Mouse (Mus musculus) inflammation-experienced regulatory T-cells, adult 6 months (primary cell): ENCODE data around the gene Bfsp2. TPM values are rescaled to one million over a fixed set of nuclear protein-coding genes. Genes with fewer than 3 reads are reported as not detected.

Source experiments
- ATAC-seq: one replicate; pipeline ENCODE4 v1.8.0; 2017
- polyA plus RNA-seq, 3 experiments: library from polyadenylated mRNA; unstranded; fragments of 100-300 nt; shearing (Covaris generic); gene quantifications; one replicate each; pipeline ENCODE4 v1.2.1; 2017

Bfsp2 gene
- under 1 TPM in 1 of 3 experiments, not detected in 2; 0.88 TPM for polyA plus RNA-seq

DNA sequence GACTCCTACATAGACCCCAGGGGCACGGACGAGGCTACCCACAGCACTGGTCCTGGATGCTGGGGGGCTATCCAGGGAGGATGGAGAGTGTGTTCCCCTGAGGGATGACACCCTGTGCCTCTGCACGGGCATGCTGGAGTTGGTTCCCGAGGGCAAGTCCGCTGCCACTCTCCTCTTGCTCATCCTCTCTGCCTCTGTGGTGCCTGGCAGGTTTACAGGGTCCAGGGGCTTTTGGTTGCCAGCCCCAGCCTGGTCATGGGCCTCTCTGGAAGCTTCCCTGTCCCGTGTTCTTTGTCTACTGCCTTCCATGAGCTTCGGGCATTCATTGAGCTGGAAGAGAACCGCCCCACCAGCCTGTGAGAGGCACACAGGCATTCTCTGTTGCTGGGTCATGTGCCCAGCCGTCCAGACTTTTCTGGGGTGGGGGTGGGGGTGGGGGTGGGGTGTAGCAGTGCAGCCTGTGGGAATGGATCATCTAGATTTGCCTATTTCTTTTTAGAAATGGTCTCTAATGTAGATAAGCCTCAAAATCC lies at the start of gene Bfsp2:
Gene Bfsp2, minus strand, starts transcription at position 377 of the 533 bp plus-strand sequence.
- no peak for ATAC-seq

DNA sequence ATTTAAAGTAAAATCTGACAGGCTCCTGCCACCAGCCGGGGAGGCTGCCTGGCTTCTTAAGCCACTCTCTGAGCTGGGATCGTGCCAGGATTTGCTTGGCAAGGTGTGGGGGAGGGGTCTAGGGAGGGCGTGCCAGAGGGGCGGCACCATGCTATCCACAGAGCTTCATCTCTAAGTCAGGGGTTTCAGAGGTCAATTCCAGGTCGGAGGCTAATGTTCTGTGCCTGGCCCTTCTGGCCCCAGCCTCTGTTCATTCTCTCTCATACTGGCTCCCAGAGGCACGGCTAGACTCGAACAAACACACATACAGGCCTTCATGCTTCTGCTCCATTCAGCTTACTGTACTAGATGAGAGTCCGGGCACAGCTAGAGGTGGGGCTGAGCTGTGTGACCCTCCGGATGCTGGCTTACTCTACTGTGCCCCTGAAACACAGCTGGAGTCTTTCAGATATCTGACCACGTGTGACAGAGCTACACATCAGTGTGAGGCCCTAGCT lies 44.9 kb upstream of the Bfsp2 start:
- no peak for ATAC-seq

DNA sequence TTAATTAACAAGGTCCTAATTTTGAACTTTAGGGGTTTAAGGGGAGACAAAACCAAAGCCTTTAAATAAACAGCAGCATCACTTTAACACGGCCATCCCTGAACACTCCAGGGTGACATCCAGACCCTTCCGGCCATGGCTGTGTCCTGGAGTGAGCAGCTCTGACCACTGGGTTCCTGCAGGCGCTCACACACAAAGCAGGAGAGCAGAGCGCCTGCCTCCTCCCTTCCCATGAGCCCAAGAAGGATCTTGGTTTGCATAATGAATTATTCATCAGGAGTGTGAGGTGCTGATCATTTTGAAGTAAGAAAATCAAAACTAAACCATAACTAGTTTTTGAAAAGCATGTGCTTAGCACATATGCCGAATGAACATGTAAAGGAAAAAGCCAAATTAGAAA lies 44.4 kb upstream of the Bfsp2 start:
- ATAC-seq: no peak

DNA sequence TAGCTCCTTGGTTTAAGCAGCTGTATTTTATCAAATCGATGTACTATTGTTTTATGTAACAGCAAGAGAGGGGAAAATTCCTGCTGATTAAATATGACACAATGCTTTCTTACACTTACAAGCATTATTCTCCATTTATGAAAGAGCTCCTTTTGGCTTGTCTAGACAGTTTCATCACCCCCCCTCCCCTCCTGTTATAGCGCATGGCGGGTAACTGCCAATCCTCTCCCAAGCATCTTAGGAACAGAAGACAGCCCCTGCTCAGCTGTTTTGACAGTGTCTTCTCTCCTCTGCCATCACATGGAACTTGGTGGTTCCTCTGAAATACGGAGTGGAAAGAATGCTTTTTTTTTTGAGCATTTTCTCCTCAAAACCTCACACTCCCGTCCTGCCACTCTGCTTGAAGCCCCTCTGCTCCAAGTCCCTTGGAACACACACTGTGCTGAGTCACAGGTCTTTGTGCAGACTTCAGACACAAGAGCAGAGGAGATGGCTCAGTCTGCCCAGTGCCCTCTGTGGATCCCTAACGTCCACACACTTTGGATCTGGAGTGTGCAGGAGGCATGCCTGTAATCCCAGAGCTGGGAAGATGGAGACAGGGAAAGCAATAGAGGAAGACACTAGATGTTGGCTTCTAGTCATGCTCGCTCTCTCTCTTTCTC lies 43.7 kb upstream of the Bfsp2 start:
- ATAC-seq: no peak

DNA sequence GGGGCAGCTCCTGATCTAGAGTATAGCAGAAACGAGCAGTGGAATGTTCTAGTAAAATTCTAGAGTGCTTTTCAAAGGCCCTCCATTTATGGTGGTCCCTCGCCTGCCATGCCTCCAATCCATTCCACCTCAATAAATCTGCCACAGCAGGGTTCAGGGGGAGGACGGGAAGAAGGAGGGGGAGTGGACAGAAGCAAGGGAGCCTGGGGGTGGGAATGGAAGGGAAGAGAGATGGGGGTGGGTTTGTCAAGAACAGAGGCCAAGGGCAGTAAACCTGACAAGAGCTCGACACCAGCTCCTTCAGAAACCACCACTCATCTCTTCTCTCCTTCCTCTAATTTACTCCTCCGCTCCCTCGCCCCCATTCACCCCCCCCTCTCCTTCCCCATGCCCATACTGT lies 42.8 kb upstream of the Bfsp2 start:
- no peak for ATAC-seq

DNA sequence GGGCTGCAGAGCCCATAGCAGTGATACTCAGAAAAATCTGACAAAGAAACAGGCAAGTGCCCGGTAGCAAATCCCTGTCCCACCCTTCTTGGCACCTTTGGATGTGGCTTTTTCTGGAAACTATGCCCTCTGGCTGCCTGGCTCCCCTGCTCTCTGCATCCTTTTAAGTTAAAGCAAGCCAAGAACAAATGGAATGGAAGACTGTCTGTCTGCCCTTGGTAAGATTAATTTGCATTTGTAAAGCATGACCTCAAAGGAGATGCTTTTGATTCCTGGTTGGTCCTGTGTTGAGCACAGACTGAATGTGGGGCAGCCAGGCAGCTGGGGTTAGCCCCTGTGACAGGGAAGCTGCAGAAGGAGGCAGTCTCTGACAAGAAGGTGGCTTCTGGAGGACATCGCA lies 33.7 kb upstream of the Bfsp2 start:
- no peak for ATAC-seq

DNA sequence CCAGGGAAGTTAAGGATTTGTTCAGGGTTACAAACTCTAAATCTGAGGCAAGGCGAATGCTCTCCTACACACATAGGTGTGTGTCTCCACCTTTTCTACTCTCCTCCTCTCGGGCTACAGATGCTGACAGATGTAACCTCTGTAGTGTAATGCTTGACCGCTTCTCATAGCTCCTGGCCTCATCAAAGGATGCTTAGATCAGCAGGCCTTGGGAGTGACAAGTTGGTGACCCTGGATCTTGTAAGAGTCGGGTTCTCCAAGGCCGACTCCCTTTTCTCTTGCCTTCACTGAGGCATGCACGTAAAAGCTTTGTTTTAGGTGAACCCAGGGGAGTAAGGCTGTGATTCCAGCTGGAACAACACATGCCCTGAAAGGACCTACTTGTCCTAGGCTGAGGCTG lies 32.0 kb upstream of the Bfsp2 start:
- no peak for ATAC-seq

DNA sequence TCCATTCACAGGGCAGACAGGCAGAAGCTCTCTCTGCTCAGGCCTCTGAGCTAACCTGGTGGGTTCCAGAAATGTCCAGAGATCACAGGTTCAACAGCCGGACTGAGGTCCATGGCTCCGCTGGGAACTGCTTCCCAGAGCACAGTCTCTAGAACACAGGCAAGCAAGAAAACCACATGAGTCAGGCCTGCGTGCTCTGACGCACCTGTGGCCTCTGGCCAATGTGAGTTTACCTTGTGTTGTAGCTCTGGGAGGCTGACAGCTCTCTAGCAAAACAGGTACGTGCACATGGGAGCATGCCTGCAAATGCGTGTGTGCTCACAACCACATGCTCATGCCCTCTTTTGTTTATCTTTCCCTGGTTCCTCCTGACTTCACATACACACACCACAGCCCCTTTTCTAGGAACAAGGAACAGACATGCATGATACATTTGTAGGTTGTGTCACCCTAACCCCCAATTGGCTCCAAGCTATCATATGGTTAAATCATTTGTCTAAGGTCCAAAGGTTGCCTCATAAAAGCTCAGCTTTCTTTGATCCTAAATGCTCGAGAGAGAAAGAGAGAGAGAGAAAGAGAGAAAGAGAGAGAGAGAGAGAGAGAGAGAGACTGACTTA lies 26.9 kb upstream of the Bfsp2 start:
- no peak for ATAC-seq

DNA sequence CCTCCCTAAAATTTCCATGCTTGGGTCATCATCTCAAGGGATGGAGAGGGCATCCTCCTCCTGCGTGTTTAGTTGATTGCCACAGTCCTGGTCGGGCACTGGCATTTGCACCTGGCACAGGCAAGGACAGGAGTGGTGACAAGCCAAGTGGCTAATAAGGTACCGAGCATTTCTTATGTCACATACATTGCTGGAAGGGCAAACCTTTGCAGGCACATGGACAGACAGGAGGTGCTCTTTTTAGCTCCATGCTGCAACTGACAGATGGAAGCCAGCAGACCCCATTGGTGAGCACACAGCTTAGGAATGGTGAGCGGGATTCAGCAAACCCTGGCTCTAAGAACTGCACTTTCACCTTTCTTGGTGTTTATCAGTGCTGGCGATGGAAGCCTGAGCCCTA lies 24.8 kb upstream of the Bfsp2 start:
- ATAC-seq: no peak

DNA sequence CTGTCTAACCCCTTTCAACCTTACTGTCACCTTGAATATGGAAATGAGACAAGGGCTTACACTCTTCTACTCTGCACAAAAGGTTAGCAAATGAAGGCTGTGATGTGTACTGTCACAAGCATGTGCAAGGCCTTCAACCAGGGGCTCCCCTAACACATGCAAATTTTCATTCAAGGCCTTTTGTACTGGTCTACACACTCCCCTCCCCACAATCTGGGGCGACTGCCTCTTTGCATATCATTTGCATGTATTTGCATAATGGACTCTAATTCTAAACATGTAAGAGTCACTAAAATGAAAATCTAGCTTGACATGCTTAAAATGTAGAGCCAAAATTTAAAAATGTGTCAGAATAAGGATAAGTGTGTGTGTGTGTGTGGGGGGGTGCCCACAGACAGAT lies 24.4 kb upstream of the Bfsp2 start:
- no peak for ATAC-seq

DNA sequence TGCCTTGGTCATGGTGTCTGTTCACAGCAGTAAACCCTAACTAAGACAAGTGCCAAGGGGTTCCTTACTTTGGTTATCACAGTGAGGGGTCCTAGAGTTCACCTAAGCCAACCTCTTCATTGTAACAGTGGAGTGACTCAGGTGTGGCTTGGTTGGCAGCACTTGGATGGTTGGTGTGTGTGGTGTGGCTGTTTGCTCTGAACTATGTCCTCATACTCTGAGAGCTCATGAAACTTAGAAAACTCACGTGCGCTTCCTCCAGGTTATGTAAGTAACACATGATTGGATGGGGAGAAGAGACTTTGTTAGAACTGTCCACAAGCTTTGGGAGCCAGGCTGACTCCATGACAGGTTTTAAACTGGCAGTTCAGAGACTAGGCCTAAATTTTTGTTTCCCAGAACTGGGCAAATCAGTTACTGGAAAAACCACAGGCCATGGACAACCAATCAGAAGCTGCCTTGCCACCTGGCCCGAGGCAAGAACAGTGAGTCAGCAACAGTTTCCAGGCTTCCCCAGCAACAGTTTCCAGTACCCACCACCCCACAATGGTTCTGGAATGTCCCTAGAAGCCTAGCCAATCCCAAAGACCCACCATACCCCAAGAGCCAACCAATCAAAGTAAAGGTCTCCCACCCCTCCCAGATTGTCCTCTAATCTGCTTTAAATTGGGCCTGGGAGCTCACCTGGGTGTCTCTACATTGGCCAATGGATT lies 23.5 kb upstream of the Bfsp2 start:
- no peak for ATAC-seq

DNA sequence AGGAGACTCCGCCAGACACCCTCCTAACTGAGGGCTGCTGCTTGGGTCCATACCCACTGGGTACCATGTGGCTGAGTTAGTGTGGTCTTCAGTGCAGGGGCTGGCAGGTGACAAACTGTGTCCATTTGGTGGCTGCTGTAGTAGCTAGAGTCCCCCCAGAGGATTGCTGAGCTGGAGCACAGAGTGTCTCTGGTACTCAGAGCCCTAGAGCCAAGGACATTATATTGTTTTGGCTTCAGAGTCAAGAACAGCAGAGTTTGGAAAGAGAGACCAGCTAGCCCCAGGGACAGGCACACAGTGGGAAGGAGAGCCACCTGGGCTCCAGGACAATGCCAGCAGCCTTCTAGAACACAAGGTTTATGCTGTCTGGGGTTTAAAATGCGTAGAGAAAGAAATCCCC lies 22.4 kb upstream of the Bfsp2 start:
- ATAC-seq: no peak

DNA sequence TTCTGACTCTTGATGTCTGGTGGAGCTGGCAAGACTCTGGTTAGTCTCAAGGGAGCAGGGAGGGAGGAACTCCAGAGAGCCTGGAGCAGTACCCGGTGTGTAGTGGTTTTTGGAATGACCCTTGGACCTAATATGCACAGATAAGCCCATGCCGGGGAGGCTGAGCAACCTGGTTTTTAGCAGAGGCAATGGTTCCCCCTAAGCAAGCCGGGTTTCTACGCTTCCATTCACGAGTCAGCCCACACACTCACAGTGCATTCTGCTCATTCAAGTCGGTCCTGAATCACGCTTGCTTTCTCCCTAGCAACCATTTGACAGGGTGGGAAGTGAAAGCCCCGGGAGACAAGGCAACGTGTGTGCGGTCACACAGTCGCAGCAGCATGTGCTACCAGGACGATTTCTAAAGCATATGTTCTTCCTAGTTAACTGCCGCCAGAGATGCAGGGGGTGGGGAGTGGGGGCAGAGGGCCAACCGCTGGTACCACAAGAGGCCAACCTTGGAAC lies 21.7 kb upstream of the Bfsp2 start:
- no peak for ATAC-seq

DNA sequence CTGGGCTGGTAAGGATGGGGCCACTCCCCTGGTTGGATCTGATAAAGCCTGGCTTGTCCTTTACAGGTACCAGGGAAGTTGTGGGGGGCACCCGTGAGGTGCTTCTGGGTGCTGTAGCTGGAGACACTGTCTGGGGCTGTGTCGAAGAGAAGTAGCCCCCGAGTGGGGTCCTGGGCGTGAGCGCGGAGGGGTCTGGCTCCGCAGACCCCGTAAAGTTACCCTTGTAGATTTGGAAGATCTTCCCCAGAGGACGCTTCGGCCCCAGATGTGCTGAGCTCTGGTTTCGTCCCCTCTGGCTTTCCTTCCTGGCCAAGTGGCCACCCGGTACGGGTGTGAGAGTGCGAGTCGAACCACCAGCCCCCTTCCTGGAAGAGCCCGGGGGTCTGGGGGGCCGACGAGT lies 19.1 kb upstream of the Bfsp2 start:
- no peak for ATAC-seq

DNA sequence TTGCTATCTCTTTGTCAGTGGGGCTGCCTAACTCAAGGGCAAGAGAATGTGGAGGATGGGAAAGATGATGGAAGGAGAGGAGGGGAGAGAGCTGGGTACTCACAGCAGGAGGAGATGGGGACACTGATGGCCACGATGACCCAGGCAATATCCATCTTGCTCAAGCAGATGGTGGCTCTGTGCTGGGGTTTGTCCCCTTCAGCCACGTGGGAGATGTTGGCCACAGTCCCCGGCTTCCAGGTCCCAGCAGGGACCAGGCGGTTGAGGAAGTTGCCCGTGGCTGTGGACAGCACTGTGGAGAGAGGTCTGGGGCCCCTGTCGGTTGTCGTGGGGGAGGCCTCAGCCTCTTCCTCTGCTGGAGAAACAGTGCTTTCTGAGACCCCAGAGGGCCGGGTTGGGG lies 18.5 kb upstream of the Bfsp2 start:
- no peak for ATAC-seq

DNA sequence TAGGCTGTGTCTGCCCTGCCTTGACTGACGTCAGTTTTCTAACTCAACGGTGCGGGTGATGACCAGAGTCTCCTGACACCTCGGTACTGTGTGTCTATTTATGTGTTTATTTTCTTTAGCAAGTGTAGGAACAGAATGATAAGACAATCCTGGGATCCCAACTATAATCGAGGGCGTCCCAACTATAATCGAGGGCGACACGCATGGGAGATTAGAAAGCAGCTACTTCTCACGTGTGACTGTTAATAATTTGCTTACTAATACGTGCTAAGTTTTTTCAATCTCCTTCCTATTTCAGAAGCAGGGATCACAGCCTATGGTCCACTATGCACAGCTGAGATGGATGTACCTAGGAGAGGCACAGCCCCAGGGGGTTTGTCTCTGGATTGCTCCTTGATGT lies 15.2 kb upstream of the Bfsp2 start:
- ATAC-seq: no peak

DNA sequence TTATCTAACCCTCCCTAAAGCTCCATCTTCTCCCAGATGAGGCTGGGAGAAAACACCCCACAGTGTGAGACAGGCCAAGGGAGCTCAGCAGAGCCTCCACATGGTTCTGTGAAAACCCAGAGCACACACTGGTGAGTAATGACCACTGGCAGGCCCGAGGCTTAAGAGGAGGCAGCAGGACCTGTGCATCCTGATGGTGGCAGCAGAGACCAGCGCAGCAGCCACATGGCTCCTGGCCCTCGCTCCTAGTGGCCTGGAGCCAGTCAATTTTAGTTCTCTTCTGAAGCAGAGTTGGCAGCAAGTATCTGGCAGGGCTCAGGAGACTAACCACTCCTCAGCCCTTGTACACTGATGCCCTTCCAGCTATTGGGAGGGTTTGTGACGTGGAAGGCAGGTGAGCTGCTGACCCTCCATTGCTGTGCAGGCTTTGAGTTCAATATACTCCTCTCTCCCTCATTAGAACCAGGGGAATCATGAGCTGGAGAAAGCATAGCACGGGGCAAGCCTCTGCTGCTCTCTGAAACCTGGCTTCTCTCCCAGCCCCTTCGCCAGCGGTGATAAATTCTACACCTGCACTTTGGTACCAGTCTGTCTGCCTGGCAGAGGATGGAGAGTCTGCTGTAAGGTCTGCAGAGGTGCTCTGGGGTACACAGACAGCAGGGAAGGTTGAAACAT lies 14.3 kb upstream of the Bfsp2 start:
- no peak for ATAC-seq

DNA sequence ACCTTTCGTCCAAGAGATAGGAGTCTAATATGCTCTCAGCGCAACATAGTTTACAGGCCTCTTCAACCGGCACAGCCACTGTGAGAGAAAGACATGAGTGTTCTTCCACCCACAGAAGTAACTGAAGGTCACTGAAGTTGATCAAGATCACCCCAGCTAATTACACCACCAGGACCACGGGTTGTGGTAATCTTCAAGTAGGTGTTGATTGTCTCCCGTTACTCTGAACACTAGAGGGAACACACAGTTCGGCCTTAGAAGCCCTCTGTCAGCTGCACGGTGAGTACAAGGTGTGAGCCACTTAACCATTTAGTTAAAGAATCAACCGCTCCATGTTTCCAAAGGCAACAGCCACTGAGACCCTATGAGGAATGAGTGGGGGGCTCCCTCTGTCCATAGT lies 11.8 kb upstream of the Bfsp2 start:
- ATAC-seq: no peak

DNA sequence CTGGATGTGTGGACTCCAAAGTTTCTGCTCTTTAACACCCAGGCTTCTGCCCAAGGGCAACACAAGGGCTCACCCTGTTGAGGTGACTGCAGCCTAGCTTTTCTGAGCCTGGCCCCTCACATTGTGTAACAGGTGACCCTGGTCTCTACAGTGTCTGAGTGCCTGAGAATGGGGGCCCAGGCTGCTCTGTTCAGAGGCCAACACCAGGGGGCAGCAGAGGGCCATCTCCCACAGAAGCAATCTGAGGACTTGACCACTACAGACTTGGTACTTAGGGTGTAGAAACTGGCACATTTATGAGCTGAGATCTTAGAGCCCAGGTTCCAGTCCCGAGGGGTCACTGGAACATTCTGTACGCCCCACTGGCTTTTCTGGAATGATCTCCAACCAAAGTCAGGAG lies 10.2 kb upstream of the Bfsp2 start:
- no peak for ATAC-seq

DNA sequence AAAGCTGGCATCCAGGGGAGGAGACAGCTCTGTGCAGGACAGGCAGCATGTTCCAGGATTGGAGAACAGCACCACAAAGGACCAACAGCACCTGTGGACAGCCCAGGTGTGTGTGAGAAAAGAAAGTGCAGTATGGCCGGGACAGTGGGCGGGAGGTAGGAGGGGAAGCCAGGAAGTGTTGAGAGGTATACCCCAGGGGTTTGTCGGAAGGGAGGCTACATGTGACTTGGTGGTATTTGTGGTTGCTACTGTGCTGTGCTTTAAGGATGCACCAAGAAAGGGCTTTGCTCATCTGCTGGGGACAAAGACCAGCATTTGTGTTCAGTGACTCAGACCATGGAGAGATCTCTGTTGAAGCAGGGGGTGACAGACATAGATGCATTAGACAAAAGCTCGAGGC lies 9.7 kb upstream of the Bfsp2 start:
- ATAC-seq: no peak

DNA sequence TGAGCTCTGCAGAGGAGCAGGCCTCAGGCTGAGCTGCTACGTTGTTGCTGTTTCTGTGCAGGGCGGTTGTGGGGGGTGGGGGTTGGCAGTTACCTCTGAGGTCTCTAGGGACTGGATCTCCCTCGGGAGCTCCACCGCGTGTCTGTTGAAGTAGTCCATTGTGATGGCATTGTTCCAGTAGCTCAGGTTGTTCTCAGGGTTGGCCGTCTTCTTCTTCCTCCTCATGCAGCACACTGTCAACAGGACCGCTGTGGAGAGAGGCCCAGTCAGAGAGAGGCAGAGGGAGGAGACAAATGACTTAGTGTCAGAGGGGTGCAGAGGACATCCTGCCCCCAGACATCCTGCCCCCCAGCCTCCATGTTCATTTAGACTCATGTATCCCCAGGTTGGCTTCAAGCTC lies 8.9 kb upstream of the Bfsp2 start:
- no peak for ATAC-seq

DNA sequence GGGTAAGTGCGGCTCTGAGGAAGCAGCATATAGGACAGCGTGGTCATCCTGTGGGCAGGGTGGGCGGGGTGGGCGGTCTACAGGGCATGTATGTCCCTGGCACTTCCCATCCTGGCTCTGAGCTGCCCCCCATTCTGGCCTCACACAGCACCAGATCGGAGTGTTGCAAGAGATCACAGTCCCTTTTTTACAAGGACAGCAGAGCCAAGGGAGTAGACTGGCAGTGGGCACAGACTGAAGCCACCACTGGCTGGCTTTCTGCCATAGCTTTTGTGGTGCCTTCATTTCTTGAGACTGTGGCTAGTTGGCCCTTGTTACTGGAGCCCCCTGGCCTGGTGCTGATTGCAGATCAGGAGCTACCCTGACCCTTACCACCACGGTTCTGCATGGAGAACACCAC lies 6.0 kb upstream of the Bfsp2 start:
- ATAC-seq: no peak

DNA sequence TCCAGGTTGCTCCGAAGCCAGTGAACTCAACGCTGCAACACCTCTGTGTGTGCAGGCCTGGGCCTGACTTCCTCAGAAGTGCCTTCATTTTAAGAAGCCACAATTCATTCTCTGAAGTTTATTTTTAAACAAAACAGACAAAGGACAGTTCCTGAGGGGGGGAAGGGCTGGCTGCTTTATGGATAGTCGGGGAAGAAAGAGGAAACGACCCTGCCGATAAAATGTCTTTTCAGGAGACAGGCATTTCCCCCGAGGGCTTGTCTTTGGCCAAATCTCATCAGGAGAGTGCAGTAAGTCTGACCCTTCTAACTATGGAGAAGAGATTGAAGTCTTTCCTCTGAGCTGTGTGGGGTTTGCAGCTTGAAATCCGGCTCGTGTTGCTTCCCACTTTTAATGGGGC lies 5.4 kb upstream of the Bfsp2 start:
- no peak for ATAC-seq
